Mouse (Mus musculus): ENCODE results near the gene Nptn.

Nptn gene

GRCm38 (mm10) chr9:58659331-58659730, 77.3 kb downstream of the Nptn start:
- CTCF ChIA-PET: interaction anchor here in 1 of 4 experiments (0.8 kb wide), 1 partner anchor 80 kb away, joined by 3 read pairs; no protein-coding TSS in a partner anchor
- POLR2A ChIA-PET: interaction anchor here in 2 of 4 experiments (0.5 to 1.6 kb wide), 4 partner anchors 9 to 637 kb away, joined by 3 to 5 read pairs (median 4); no protein-coding TSS in a partner anchor

- POLR2A ChIA-PET: interaction anchor here in 1 of 4 experiments (0.9 to 1.4 kb wide), 3 partner anchors 13 to 18 kb away, joined by 3 to 4 read pairs (median 3); no protein-coding TSS in a partner anchor
- CTCF ChIA-PET: interaction anchor here in 1 of 4 experiments (0.6 kb wide), 1 partner anchor 946 kb away, joined by 4 read pairs; no protein-coding TSS in a partner anchor
Observed at GRCm38 (mm10) chr9:58659989-58660388, 77.9 kb downstream of the Nptn start.

- ChIA-PET CTCF (interaction anchor here in 3 of 4 experiments (0.6 to 2.1 kb wide), 4 partner anchors 10 to 946 kb away, joined by 4 to 12 read pairs (median 4); no protein-coding TSS in a partner anchor), POLR2A (interaction anchor here in 2 of 4 experiments (0.7 to 2.3 kb wide), 8 partner anchors 9 to 119 kb away, joined by 3 to 6 read pairs (median 3); no protein-coding TSS in a partner anchor)
Observed at GRCm38 (mm10) chr9:58660673-58661072, 78.6 kb downstream of the Nptn start.

- ChIA-PET CTCF (interaction anchor here (0.5 to 2.1 kb wide), 17 partner anchors 9 to 604 kb away, joined by 3 to 12 read pairs (median 4); partner anchors contain the start of gene Rec114 (in 1 of the 4)), POLR2A (interaction anchor here in 2 of 4 experiments (0.7 to 2.3 kb wide), 8 partner anchors 9 to 120 kb away, joined by 3 to 6 read pairs (median 3); partner anchors contain the start of gene Nptn (in 1 of the 2))
Observed at GRCm38 (mm10) chr9:58662007-58662406, 80.0 kb downstream of the Nptn start.

GRCm38 (mm10) chr9:58662791-58663190, 80.8 kb downstream of the Nptn start:
- ChIA-PET CTCF (interaction anchor here in 1 of 4 experiments (0.7 to 2.1 kb wide), 3 partner anchors 10 to 266 kb away, joined by 3 to 12 read pairs (median 4); no protein-coding TSS in a partner anchor), POLR2A (interaction anchor here in 1 of 4 experiments (2.3 kb wide), 1 partner anchor 12 kb away, joined by 6 read pairs; no protein-coding TSS in a partner anchor)

GRCm38 (mm10) chr9:58665492-58665891, 83.5 kb downstream of the Nptn start:
- CTCF ChIA-PET: no interaction called here
- POLR2A ChIA-PET: interaction anchor here in 1 of 4 experiments (1.1 to 1.3 kb wide), 2 partner anchors 111 to 199 kb away, joined by 3 read pairs; no protein-coding TSS in a partner anchor

GRCm38 (mm10) chr9:58666191-58666590, 84.2 kb downstream of the Nptn start:
- POLR2A ChIA-PET: no interaction called here
- CTCF ChIA-PET: no interaction called here

GRCm38 (mm10) chr9:58667244-58667643, 85.2 kb downstream of the Nptn start:
- CTCF ChIA-PET: interaction anchor here in 3 of 4 experiments (0.6 to 1.9 kb wide), 4 partner anchors 15 to 132 kb away, joined by 3 to 5 read pairs (median 4); no protein-coding TSS in a partner anchor
- POLR2A ChIA-PET: interaction anchor here in 1 of 4 experiments (0.6 to 0.7 kb wide), 2 partner anchors 147 to 608 kb away, joined by 3 to 6 read pairs; no protein-coding TSS in a partner anchor

- POLR2A ChIA-PET: interaction anchor here in 1 of 4 experiments (1.1 kb wide), 2 partner anchors 10 to 28 kb away, joined by 3 to 5 read pairs; no protein-coding TSS in a partner anchor
- CTCF ChIA-PET: interaction anchor here in 3 of 4 experiments (1.2 to 1.9 kb wide), 4 partner anchors 16 to 206 kb away, joined by 3 to 5 read pairs (median 4); no protein-coding TSS in a partner anchor
Observed at GRCm38 (mm10) chr9:58668171-58668570, 86.1 kb downstream of the Nptn start.

- POLR2A ChIA-PET: interaction anchor here in 1 of 4 experiments (1.0 to 1.8 kb wide), 3 partner anchors 8 to 141 kb away, joined by 3 to 5 read pairs (median 4); no protein-coding TSS in a partner anchor
- CTCF ChIA-PET: interaction anchor here in 3 of 4 experiments (0.5 to 1.5 kb wide), 5 partner anchors 17 to 1483 kb away, joined by 3 to 4 read pairs (median 3); no protein-coding TSS in a partner anchor
Observed at GRCm38 (mm10) chr9:58669071-58669470, 87.0 kb downstream of the Nptn start.

- CTCF ChIA-PET: interaction anchor here in 3 of 4 experiments (0.6 to 1.5 kb wide), 5 partner anchors 8 to 797 kb away, joined by 3 to 4 read pairs (median 4); no protein-coding TSS in a partner anchor
- POLR2A ChIA-PET: interaction anchor here in 1 of 4 experiments (1.0 to 1.8 kb wide), 4 partner anchors 9 to 140 kb away, joined by 3 to 4 read pairs (median 3); no protein-coding TSS in a partner anchor
Observed at GRCm38 (mm10) chr9:58669819-58670218, 87.8 kb downstream of the Nptn start.

GRCm38 (mm10) chr9:58672474-58672873, 90.4 kb downstream of the Nptn start:
- ChIA-PET POLR2A (interaction anchor here in 2 of 4 experiments (0.6 to 1.5 kb wide), 5 partner anchors 11 to 752 kb away, joined by 3 to 4 read pairs (median 3); no protein-coding TSS in a partner anchor), CTCF (interaction anchor here in 3 of 4 experiments (0.6 to 1.6 kb wide), 3 partner anchors 16 to 96 kb away, joined by 3 to 4 read pairs (median 3); no protein-coding TSS in a partner anchor)

GRCm38 (mm10) chr9:58674736-58675135, 92.7 kb downstream of the Nptn start:
- CTCF ChIA-PET: interaction anchor here in 2 of 4 experiments (0.5 to 1.9 kb wide), 3 partner anchors 13 to 121 kb away, joined by 3 to 7 read pairs (median 3); no protein-coding TSS in a partner anchor
- POLR2A ChIA-PET: interaction anchor here in 2 of 4 experiments (0.6 to 1.7 kb wide), 7 partner anchors 13 to 617 kb away, joined by 3 to 6 read pairs (median 4); partner anchors contain the start of genes Adpgk (in 1 of the 2) and Nptn (in 1 of the 2)

- ChIA-PET POLR2A (interaction anchor here in 2 of 4 experiments (0.6 to 1.7 kb wide), 6 partner anchors 13 to 285 kb away, joined by 3 to 6 read pairs (median 4); partner anchors contain the start of gene Nptn (in 1 of the 2)), CTCF (interaction anchor here in 3 of 4 experiments (0.8 to 1.9 kb wide), 3 partner anchors 13 to 35 kb away, joined by 3 to 7 read pairs (median 3); no protein-coding TSS in a partner anchor)
Observed at GRCm38 (mm10) chr9:58675371-58675770, 93.3 kb downstream of the Nptn start.

GRCm38 (mm10) chr9:58681411-58681810, 99.4 kb downstream of the Nptn start:
- POLR2A ChIA-PET: interaction anchor here in 1 of 4 experiments (0.6 kb wide), 1 partner anchor 34 kb away, joined by 3 read pairs; no protein-coding TSS in a partner anchor
- CTCF ChIA-PET: interaction anchor here in 2 of 4 experiments (0.6 kb wide), 2 partner anchors 352 to 558 kb away, joined by 4 to 5 read pairs; no protein-coding TSS in a partner anchor

- ChIA-PET CTCF (interaction anchor here in 3 of 4 experiments (0.6 kb wide), 3 partner anchors 28 to 850 kb away, joined by 3 to 5 read pairs (median 3); no protein-coding TSS in a partner anchor), POLR2A (no interaction called here)
Observed at GRCm38 (mm10) chr9:58682106-58682505, 100.1 kb downstream of the Nptn start.

- CTCF ChIA-PET: no interaction called here
- POLR2A ChIA-PET: interaction anchor here in 1 of 4 experiments (1.1 kb wide), 1 partner anchor 32 kb away, joined by 3 read pairs; no protein-coding TSS in a partner anchor
Observed at GRCm38 (mm10) chr9:58683372-58683771, 101.3 kb downstream of the Nptn start.

- CTCF ChIA-PET: no interaction called here
- POLR2A ChIA-PET: interaction anchor here in 1 of 4 experiments (0.7 kb wide), 1 partner anchor 12 kb away, joined by 3 read pairs; no protein-coding TSS in a partner anchor
Observed at GRCm38 (mm10) chr9:58685290-58685689, 103.2 kb downstream of the Nptn start.
